Mouse (Mus musculus): ENCODE data around the gene Zfp956. TPM values are rescaled to one million over a fixed set of nuclear protein-coding genes. Genes with fewer than 3 reads are reported as not detected.

The Zfp956 gene
- total RNA-seq, 2 experiments from 2014 or later, result 5.2 to 7.6 TPM

GRCm38 (mm10) chr6:47983936-47984335, 30.7 kb downstream of the Zfp956 start:
- no peak for TF ChIP-seq CTCF (IDR thresholded peaks at IDR 0.05)

GRCm38 (mm10) chr6:47995661-47996060, 42.5 kb downstream of the Zfp956 start:
- Histone ChIP-seq H3K27ac (no peak overlapping the region), H3K4me3 (no peak overlapping the region)
- intact Hi-C loops (cut with DNase I), result no loop called here
- TF ChIP-seq CTCF (IDR thresholded peaks at IDR 0.05), result no peak
- no peak for DNase-seq

More at GRCm38 (mm10) chr6:47983936-47984335, 30.7 kb downstream of the Zfp956 start:
- Histone ChIP-seq H3K27ac (no peak overlapping the region), H3K4me3 (no peak overlapping the region)
- DNase-seq, result no peak
- intact Hi-C loops (cut with DNase I), result no loop called here

- Histone ChIP-seq H3K27ac (no peak overlapping the region), H3K4me3 (no peak overlapping the region)
- intact Hi-C loops (cut with DNase I), result loop anchor here (10.0 kb wide), 1 partner anchor 136 kb away; the partner anchor contains the start of gene Zfp282
- no peak for TF ChIP-seq CTCF (IDR thresholded peaks at IDR 0.05)
- no peak for DNase-seq
Observed at GRCm38 (mm10) chr6:48010727-48011126, 57.5 kb downstream of the Zfp956 start.

Other genes with a start within 250 kb of the Zfp956 start
- gene Pdia4, start 140.0 kb upstream of the Zfp956 start, total RNA-seq (2021), result 10 to 100 TPM; 11.2 to 18.9 TPM
- gene Zfp786, start 122.5 kb upstream of the Zfp956 start, total RNA-seq (2021), result 1 to 10 TPM in 1 of 2 experiments, under 1 TPM in 1; 0.42 to 1.2 TPM
- 1 to 10 TPM; 5.7 to 6.5 TPM for gene Zfp398, start 117.7 kb upstream of the Zfp956 start, total RNA-seq (2021)
- 1 to 10 TPM; 6.1 to 6.6 TPM for gene Zfp282, start 76.2 kb upstream of the Zfp956 start, total RNA-seq (2021)
- 1 to 10 TPM; 7.8 to 10.0 TPM for gene Zfp212, start 32.9 kb upstream of the Zfp956 start, total RNA-seq (2021)
- 10 to 100 TPM; 18.3 to 20.4 TPM for gene Zfp777, start 95.5 kb downstream of the Zfp956 start, total RNA-seq (2021)
- gene Zfp746, start 133.2 kb downstream of the Zfp956 start, total RNA-seq (2021), result 10 to 100 TPM; 10.8 to 12.4 TPM